Mouse (Mus musculus) yolk sac, embryonic 10.5 days (tissue): Measurements from ENCODE around the gene Vps53.

ENCODE experiments used
- DNase-seq: peaks from one replicate; pipeline ENCODE4 v3.0.0-alpha.2; 2017; ENCODE audit warnings: low spot score

Vps53 gene

DNA sequence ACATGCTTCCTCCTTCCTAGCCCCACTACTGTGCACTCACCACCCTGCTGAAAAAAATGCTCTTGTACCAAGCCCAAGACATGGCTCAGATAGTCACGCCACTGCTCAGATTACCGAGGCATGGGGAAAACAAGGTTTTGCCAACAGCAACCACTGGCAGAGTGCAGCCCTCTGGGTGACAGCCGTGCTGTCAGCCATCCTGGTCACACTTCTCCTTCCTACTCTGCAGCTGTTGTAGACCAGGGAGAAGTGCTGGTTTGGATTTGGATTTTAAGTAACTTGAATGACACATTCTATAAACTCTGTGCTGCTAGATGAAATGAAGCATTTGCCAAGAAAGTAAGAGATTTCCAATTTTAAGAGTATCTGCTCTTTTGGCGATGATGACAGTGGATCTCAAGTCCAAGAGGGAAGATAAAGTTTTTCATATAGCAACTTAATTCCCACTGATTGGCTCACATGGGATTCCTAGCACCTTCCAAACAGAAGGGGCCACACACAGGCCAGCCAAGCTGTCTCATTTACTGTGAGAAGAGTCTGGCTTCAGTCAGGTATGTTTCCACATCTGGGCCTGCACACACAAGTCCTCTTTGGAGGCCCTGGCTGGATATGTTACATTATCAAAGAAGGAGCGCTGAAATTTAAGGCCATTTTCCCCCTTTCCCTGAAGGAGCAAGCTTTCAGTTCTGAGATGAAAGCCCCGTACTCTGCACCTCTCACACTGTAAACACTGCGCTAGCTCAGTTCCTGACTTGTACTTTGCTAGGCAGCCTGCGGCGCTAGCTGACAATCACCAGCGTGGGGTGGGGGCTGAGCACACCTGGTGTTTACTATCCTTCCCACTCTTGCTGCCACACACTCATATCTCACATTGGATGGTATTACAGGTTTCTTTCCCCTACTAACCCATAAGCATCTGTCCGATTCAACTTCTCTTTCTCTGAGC, 72.6 kb downstream of the Vps53 start:
- DNase-seq: no peak

DNA sequence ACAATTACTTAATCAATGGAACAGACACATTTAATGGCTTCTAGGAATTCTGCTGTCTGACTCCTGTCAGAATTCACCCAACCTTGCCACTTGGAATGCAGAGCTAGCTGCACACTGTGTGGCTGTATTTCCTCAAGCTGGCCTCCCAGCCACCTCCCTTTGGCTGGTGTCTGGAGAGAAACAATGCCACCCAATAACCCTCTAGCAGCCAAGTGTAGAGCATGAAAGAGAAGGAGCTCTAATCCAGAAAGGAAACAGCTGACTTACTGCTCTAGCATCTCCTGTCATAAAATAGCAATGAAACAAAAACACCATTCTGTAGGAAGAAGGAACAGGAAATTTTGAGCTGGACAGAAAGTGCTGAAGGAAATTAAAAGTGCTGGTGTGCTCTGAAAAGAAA, 78.3 kb downstream of the Vps53 start:
- DNase-seq: no peak

DNA sequence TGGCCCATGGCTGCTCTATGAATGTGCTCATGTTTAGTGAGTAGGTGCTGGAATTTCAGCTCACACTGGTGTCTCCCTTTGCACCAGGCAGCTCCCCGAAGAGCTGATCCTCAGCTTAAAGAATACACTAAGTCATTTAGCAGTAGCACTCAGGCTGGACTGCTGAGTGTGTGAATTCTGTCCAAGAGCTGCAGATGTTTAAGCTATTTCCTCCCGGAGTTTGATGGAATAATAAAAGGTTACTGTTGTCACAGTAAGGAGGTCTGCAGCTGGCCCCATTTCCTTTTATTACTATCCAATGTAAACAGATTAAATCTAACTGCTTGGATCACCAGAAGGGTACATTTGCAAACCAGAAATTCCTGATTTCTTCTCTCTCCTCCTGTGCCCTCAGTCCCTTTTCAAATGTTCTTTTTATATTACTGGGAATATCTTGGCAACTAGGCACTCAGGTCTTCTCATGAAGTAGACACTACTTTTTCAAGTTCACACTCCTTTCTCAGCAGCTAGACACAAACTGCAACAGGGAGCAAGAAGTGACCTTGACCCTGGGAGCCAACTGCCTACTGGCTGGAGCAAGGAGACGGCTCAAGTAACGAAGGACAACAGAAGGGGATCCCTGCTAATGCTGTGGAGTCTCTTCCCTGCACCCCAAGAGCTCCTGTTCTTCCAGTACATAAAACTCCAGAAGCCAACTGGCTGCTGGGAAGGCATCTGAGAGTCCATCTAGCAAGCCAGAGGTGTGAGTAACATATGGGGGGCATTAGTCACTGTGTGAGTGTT, 80.1 kb downstream of the Vps53 start:
- DNase-seq: no peak

DNA sequence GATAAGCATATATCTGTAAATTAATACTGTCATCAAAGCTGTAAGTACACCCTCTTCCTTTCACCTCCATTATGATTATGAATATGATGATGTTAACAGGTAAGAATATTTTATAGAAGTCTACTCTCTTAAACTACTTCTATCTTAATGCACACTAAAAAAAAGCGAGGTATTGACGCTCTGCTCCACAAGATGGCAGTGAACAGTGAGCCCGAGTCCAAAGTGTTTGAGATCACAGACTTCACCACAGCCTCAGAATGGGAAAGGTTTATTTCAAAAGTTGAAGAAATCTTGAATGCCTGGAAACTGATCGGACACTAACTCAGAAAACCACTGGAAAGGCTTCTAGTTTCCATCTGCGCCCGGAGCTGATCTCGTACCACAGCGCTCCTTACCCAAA, 85.8 kb downstream of the Vps53 start:
- DNase-seq: no peak

DNA sequence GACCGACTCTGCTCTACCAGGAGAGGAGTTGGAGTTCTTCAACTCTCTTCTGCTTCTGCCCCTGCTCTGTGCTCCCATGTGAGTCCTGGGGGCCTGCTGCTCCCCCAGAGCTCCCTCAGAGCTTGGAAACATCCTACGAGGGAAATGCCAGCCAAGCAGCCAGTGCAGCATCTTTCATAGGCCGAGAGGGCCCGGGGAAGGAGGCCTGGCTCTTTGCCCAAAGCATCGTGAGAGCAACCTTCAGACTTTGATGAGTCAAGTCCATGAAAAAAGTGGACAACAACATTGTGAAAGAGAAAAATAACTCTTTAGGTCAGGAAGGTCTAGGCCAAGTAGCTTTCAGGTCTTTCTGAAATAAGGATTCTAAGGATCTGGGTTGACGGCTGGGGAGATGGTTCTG, 89.7 kb downstream of the Vps53 start:
- no peak for DNase-seq

DNA sequence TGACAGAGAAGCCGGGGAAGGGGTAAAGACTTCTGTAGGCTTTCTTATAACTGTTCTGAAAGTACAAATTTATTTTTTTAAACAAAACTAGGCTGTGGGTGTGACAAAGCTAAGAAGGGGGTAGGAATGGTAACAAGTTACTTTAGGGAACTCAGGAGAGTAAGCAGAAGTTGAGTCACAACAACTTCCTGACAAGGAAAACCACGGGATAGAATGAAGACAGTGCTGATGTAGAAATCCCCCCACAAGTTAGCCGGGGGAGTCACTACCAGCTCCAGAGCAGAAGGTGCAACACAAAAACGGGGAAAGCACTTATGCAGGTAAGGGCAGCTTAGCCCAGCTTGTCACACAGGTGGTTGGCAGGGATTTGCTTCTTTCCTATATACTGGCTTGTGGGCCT, 90.9 kb downstream of the Vps53 start:
- no peak for DNase-seq

DNA sequence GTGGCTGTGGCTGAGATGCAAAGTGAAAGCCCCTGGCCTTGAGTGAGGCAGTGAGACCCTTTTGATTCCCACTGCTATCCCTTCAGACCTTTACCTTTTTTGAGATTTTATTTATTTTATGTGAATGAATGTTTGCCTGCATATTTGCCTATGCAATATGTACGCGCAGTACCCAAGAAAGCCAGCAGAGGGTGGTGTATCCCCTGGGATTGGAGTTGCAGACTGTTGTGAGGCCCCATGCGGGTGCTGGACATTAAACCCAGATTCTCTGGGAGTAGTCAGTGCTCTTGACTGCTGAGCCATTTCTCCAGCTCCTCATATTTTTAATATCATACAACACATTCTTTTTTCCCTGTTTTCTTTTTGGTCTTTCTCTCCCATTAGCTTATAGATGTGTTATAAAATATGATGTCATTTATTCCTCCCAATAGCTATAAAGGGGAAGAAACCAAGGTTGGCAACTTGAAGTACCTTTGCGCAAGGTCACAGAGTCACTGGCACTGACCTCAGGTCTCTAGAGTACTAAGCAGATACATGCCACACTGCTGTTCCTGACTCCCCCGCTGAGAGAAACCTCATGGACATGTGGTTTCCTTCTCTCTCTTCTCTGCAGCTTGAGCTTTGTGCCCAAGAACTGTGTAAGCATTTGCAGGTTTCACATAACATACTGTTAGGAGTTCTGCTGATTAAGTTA, 93.4 kb downstream of the Vps53 start:
- DNase-seq: no peak

DNA sequence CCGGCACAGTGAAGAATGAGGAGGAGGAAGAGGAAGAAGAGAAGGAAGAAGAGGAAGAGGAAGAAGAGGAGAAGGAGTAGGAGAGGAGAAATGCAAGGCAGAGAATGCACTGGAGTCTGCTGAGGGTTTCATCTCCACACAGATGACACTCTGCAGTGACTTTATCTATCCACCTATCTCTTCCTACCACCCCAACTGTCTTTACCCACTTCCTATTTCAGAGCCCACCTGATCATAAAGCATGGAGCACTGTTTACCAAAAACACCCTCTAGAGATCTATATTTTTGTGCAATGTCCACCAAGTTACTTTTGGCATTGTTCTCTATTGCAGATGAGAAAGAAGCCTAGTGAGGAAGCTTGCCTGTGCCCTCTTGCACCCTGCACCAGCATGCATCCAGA, 94.5 kb downstream of the Vps53 start:
- no peak for DNase-seq

DNA sequence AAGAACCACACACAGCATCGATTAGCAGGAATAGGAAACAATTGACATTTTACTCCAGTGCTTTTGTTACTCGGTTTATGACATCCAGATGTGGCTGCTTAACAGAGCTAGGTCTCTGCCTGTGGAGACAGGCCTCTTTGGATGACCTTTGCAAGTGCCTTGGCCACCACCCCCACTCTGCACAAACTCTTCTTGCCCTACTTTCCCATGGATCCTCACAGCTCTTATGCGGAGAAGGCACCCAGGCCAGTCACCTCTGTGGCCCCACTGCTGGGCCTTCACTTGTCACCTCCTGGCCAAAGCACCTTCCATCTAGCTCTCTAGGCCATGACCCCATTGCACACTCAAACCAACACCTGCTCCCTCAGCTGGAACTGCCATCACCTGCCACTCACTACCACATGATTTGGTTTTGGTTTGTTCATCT, 95.5 kb downstream of the Vps53 start:
- DNase-seq: no peak

DNA sequence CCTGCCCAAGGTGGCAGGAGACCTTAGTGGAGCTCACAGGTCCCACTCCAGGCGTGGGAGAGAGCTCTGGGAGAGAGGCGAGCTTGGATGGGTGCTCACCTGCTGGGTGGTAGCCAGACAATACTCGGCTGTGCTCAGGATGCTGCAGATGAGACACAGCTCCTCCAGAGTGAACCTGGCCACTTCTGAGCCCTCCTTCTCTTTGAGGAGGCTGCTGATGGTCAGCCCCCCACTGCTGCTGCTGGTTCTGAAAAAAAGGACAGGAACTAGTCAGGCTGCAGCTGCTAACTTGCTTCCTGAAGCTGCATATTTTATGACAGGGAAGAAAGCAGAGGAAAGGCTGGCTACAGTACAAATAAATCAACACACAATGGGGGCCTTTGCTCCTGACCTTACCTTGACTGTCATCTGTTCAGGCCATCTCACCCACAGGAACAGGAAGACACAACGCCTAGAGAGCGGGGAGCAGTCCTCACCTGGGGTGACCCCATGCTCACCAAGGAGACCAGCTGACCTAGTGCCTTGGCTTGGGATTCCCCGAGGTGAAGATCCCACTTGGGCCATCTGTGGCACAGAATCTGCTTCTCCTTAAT, 98.3 kb downstream of the Vps53 start:
- no peak for DNase-seq

DNA sequence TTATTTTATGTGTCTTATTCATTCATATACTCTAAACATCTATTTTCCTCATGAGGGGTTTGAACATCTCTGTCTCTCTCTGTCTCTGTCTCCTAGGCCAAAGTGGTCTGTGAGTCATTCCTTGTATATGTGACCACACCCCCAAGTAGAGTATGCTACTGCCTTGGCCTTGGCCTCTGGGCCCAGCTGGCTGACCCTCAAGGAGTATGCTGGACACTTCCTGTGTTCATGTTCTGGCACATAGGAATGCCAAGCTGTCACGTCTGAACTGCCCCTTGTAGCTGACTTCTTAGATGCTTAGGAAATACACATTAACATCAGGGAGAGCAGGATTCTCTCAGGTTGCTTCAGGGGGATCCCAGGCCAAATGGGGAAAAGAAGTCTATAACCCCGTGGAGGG, 99.2 kb downstream of the Vps53 start:
- DNase-seq: no peak

DNA sequence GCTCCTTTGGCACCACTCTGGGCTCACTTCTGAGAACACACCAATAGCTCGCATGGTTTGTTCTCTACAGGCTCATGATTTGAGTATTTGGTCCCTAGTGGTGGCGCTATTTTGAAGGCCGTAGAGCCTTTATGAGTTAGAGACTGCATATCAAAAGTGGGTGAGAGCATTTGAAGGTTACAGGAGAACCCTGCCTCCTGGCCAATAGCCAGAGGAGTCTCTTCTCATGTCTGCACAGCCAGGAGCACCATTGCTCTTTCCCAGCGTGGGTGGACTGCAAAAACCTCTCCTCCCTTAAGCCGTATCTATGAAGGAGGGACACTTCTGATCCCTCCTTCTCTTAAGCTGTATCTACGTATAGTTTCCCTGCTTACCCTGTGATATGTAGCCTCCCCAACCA, 102.1 kb downstream of the Vps53 start:
- no peak for DNase-seq

DNA sequence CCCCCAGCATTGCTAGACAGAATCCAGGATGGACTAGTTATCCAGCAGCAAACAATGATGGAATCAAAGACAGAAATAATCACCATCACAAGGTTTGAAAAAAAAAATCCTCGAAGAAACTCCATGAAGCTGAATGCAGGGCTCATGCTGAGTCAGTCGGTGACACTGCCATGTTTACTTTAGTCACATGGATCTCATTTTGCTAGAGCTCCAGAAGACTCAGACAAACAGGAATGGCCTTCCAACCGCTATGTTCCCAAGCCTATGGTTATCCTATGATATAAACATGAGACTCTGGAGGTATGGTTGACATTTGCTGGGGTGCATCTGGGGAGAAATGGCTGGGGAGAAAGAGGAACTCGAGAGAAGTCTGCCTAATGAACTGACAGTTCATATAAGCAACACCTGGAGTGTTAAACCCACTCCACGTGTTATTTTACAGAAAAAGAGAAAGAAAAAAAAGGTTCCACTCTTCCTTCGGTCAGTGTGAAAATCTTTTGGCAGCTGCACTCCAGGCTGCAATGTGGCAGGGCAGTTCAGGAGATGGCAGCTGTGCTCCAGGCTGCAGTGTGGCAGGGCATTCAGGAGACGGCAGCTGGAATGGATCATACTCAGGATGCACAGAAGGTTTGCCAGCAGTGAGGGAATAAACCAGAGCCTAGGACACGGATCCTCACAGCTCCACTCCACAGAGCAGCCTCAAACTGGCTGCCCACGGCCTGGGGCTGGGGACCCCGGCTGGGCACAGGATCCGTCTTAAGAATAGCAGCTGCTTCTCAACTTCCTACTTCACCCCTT, 105.0 kb downstream of the Vps53 start:
- no peak for DNase-seq

DNA sequence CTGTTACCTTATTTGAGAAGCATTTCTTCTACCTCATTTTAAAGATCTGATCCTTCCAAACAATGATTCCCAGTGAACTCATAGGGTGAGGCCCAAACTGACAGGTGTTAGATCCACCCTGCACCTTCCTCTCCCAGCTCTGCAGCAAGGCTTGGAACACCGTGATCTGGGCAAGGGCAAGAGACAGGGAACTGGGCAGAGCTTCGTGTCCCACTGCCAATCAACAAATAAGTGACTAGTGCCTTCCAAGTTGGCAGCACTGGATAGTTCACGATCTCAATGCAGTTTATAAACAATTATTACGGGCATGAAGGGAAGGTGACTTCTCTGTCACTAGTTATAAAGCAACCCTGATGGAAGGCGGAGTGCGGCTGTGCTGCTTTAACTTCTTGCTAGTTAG, 109.6 kb downstream of the Vps53 start:
- no peak for DNase-seq

DNA sequence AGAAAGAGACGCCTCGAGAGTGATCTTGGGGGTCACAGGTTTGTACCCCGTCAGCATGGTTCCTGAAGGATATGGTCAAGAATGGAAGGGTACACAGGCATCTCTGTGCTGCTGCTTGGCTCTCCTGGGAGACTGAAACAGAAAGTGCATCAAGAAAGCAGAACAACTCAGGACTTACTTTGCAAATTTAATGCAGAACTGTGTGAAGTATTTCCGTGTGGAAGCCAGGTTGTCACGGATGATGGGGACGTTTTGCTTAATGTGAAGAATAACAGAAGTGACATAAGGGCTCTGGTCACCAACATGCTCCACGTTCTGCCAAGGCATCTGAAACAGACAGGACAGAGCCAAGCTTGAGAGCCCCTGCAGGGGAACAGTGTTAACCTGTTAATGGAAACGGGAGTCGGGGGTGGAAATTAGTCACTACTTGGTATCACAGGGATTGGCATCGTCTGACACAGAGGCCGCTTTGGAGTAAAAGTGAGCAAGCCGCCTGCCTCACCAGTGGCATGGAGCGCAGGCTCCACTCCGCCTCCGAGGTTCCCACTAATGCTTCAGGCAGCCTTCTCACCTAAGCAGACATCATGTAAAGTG, 112.8 kb downstream of the Vps53 start:
- DNase-seq: no peak

DNA sequence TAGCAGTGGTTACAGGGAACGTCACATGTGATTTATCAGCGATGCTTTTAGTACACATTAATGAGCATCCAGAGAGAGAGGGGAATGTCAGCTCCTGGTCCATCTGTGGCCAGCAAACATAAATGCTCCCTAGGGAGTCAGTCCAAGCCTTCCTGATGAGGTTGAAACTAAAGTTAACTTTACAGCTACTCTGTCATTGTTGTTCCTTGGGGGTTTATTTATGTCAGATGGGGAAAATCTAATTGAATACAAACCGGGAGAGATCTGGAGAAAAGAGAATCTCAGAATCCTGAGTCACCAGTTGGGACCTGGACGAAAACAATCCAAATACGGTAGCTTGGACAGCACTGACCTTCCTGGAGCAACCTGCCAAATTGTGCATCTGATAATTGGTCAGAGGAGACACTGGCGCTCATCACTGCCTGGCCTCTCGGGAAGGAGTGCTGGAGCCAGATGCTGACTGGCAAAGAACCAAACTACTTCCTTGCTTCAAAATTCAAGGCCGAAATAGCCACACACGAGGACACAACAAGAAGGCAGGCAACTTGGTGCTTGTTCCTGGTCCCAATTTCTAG, 113.8 kb downstream of the Vps53 start:
- DNase-seq: no peak

DNA sequence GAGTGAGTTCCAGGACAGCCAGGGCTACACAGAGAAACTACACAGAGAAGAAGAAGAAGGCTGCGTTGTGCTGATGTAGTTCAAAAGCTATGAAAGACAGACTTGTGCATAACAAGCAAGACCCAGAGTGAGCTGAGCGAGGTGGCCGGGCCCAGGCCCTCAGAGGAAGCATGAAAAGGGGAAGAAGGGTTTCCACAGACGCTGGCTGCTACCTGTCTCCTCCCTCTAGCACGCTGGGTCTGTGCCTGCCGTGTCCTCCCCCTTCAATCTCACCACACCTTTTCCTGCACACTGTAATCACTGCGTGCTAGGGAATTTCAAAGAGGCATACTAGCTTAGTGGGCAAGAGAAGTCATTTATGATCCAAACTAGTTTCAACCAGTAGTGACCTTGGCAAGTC, 115.0 kb downstream of the Vps53 start:
- no peak for DNase-seq

DNA sequence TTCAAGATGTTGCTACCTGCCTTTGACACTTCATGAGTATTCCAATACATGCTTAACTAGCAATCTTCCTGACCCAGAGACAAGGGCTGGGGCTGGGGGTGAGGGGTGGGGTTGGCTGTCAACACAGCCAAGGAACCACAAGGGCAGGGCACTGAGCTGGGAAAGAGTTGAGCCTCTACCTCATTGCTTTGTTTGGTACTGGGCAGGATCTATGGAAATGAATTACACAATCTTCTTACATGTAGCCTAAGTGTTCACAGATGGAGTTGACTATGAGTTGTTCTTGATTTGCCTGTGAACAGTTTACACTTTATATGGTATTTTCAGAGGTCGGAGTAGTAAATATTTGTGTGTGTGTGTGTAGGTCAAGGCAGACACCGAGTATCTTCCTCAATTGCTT, 118.5 kb downstream of the Vps53 start:
- DNase-seq: no peak

DNA sequence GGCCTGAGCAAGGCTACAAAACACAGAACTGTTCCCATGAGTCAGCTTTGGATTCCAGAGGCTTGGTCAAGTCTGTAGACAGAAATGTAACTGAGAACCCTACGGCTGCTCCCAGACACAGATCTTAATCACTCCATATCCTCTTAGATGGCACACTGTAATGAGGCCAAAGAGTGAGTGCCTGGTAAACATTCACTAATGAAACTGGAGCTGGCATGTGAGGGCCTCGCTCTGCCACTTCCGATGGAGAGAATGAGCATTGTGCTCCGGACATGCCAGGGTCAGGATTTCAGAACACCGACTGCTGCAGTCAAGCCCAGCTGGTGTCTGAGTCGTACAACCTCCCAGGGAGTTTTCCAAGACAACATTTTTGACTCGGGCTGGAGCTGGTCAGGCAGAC, 119.5 kb downstream of the Vps53 start:
- no peak for DNase-seq

DNA sequence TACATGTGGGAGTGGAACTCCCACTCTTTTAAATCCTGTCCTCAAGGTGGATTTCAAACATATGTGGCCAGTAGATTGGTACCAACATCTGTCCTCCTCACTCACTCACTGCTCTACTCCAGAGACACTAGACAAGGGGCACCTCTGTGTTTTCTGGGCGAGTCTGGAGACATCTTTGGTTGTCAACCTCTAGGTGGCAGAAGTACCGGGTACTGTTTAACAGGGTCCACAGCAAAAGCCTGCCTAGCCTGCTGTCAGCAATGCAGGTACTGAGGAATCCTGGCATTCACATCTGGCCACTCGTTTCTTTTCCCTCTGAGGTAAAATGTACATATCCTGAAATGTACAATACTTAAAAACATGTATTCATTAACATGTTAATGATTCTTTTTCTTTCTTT, 123.0 kb downstream of the Vps53 start:
- no peak for DNase-seq

DNA sequence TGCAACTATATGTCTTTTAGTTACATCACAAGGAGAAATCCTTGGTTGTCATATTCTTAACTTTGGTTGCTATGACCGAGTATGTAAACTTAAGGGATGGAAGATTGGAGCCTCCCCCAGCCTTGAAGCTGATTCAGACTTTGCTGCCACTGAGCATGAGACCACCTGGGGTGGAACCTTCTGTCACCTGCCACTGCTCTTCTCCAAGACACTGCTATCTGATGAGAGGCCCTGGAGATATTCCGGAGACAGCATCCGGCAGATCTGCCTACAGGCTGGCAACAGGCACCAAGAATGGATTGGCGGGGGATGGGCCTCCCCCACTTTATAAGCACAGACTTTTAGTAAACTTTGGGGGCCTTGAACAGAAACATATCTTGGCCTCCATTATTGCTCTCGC, 127.0 kb downstream of the Vps53 start:
- DNase-seq: no peak
